Mouse (Mus musculus): ENCODE data around the gene Sowaha.
A peak's percentile ranks its signal among the peaks of the same experiment; 100 is the strongest.

Gene Sowaha

DNA sequence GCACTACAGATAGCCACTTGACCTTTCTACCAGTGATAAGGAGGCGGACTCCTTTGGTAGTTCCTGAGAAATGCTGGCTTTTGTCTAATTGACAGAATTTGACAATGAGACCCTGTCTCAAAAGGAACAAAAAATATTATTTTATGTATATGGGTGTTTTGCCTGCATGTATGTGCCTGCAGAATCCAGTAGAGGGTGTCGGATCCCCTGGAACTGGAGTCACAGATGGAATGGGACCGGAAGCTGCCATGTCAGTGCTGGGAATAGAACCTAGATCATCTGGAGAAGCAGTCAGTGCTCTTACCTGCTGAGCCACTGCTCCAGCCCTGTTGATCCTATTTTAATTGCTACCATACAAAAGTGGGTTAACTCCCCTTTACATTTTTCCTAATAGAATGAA, 7.4 kb downstream of the Sowaha start:
- DNase-seq (ENCODE audit: low spot score in 2 of 2) = no peak

DNA sequence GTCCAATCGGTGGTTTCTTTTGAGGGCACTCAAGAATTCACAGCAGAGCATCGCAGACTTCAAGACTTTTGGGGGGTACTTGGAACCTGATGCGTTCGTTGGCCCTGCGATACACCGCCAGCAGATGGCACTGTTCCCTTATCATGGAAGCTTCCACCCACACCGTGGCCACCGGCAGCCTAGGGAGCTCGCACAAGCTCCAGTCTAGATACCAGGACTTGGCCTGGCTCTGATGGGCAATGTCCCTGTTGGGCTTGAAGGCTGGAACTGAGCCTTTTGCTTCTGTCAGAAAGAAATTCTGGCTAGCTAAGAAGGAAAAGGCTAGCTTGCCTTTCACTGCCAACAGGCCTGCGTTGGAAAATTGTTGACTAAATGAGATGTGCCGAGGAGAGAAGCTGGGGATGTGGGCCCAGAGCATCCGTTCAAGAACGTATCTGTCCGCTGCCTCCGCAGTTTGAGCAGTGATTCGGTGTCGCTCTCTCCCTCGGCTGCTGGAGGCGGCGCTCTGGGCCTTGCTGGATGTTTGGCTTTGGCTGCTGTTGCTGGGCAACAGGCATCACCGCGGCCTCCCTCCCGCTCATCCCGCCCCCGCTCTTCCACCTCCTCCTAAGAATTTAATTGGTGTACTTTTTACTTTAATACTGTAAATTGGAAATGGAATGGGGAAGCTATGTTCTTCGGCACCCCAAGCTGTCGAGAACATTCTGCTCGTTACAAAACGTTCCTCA, 9.9 kb downstream of the Sowaha start, which contains the start of gene Gm9837:
Gene Gm9837 (minus strand): TSS at position 512 of the 728 bp plus-strand sequence.
- DNase-seq (ENCODE audit: low spot score in 2 of 2) = peak; percentile 83 to 96

DNA sequence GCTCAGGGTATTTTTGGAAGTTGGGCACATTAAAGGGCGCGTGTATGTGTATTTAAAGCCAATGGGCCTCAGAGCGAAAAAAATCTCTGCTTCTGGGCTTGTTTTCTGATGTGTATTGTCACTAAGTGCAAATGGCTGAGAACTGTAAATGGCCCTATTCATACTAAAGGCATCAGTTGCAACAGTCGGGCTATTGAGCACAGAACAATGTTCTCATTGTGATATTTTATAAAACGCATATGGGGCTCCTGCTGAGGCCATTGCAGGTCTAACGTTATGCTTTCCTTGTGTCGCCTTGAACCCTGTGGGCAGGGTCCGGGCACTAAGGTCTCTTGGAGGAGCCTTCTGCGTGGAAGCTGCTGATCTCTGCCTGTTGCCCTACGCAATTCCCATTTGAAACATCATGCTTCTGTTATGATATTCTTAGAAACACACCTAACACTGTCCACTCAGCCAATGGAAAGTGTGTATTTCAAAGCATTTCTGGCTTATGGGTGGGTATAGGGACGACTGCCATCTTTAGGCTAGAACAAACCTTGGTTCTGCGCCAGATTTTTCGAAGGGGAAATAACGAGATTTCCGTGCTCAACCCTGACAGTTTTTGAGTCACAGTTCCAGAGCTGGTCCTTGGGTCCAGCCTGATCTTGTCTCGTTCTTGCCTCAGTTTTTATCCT, 10.6 kb downstream of the Sowaha start:
- no peak for DNase-seq (ENCODE audit: low spot score in 2 of 2)

DNA sequence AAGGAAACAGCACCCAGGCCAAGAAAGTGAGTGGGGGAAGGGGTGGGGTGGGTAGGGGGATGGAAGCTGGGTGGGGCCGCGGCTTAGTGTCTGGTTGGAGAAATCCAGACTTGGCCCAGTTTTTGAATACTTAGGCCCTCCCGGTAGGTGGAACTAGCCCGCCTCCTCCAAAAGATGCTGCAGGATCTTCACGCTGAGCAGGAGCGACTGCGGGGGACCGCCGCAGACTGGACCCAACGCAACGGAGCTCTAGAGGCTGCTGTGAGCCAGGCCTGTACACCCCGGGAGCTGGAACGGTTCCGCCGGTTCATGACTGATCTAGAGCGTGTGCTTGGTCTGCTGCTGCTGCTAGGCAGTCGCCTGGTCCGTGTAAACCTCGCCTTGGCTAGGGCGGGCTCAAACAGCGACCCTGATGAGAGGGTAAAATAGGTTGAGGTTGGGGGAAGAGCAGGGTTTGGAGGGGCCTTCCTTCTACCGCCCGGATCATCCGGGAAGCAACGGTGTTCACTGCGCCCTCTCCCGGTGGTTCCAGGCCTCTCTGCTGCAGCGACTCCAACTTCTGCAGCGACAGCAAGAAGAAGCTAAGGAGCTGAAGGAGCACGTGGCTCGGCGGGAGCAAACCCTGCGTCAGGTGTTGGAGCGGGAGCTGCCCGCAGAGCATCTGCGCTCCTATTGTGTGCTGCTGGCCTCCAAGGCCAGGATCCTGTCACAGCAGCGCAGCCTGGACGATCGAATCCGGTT, 13.7 kb downstream of the Sowaha start:
- DNase-seq (ENCODE audit: low spot score in 2 of 2) = peak in 1 of 2 experiments; percentile 88

DNA sequence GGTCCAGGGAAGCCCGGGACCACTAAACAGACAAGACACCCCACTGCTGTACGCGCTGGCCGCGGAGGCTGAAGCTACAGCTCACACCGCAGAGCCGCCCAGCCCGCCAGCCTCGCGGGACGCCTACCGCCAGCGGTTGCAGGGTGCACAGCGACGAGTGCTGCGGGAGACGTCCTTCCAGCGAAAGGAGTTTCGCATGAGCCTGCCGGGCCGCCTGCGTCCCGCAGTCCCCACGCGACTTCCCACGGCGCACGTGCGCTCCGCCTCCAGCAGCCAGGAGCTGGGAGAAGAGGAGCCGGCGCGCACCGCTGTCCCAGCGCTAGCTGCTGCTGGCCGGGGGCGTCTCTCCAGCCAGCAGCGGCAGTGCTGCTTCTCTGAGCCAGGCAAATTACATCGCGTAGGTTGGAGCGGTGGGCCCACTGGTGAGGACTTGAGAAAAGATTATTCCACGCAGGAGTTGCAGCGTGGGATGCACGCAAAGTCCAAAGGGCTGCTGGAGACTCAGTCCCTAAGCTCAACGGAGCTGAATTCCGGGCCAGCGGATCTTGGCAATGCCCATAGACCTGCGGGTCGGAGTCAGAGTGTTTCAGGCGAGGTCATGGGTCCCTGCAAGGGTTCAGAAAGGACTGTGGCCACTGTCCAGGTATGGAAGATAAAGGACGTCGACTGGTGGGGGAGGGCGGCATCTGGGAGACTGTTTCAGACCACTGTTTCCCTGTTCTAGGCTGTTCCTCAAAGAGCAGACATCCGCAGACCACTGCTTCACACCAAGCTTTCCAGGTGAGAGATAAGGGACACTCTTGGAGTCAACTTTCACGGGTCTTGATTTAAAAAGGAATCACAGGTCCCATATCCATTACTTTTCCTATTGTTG, 16.3 kb downstream of the Sowaha start:
- peak; percentile 60 to 74 for DNase-seq (ENCODE audit: low spot score in 2 of 2)

DNA sequence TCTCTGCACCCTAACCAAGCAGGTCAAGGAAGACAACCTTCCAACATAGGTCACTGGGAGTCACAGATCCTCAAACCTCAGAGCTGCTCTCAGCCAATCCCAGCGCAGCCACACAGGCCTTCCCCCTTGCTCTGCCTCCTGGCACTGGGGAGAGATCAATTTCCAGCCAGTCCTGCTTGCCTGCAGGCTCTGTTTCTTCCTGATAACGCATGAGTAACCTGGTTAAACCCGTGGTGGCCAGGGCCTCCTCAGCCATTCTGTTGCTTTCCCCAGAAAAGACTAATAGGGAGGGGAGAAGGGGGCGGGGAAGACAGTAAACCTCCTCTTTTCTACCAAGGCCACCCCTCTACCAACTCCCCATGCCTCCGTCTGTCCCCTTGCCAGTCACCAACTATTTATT, 18.3 kb downstream of the Sowaha start:
- no peak for DNase-seq (ENCODE audit: low spot score in 2 of 2)

DNA sequence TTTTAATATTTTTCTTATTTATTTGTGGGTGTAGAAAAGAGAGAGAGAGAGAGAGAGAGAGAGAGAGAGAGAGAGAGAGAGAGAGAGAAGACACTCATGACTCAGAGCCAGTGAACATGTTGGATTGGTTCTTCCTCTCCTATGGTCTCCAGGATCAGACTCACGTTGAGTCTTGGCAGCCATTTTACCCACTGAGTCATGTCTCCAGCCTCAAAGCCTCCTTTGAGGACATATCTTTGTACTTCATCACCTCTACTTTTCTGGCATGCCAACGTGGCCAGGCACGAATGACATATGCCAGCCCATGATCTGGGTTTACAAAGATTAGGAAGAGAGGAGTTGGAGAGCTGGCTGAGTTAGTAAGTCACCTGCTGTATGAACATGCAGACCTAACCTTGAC, 19.9 kb downstream of the Sowaha start:
- DNase-seq (ENCODE audit: low spot score in 2 of 2) = no peak

DNA sequence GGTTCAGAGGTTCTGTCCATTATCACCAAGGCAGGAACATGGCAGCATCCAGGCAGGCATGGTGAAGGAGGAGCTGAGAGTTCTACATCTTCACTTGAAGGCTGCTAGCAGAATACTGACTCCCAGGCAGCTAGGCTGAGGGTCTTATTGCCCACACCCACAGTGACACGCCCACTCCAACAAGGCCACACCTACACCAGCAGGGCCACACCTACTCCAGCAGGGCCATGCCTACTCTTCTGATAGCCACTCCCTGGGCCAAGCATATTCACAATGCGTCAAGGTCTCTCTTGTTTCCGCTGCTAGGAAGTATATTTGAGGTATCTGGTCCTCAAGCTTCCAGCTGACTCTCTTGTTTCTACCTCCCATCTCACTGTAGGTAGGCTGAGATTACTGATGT, 21.1 kb downstream of the Sowaha start:
- DNase-seq (ENCODE audit: low spot score in 2 of 2) = no peak

DNA sequence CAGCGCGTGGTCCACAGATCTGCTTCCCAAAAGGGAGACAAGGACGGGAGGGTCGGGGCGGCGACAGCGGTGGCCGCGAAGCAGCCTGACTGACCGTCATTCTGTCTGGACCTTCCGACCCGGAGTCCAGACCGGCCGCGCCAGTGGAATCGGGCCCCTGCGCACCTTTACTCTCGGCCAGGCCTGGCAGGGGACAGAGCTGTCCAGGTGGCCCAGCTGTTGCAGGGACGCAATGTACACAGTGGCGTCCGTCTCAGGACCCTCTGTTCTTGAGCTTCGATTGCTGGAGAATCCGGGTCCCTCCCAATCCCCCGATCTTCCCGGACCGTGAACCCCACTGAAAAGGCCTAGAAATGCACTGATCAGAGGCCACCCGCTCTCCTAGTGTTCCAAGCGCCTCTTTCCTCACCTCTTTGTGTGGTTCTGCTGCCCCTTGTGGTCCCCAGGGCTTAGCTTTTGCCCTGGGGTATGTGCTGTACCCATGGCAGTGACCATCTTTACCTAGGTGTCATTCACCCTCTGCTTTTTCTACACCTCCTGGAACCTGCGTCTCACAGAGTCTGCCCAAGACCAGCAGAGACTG, 22.6 kb downstream of the Sowaha start:
- DNase-seq (ENCODE audit: low spot score in 2 of 2) = no peak

DNA sequence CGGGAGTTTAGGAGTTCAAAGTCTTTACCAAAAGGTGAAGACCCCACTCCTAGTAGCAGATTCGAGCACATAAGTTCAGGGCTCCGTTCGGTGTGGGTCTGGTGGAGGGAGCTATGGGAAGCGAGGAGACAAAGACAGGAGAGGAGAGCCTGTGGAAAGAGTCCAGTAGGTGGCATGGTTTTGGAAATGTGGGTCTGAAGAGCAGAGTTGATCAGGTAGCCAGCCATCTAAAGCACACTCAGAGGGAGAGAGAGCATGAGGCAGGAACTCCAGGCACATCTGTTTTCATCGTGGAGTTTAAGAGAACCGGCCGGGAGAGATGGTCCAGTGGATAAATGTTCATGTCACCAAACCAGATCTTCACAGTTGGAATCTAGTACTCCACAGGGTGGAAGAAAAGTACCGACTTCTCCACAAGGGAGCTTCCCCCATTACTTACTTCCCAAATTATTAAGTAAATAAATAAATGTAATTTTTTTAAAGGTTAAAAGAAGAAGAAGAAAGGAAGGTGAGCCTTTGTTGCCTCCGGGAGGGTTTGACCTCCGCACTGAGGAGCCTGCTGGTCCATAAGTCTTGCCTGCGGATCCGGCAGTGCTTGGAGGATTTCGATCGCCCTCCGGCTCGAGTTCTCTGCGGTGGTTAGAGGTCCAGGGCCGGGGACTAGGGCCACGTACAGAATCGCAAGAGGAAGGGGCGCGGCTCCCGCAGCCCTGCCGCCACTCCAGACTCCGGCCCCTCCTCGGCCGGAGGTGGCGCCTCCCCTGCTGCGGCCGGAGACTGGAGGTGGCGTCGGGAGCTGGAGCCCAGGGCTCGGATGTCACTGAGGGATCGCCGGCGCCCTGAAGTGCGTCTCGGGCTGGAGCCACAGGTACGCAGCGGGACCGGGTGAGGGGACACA, 23.4 kb downstream of the Sowaha start, which contains the start of the genes Gm10447 and Shroom1:
Gene Gm10447 (minus strand): TSS at position 637 of the 898 bp plus-strand sequence.
Gene Shroom1 (plus strand): TSS at position 732 of the 898 bp plus-strand sequence.
- DNase-seq (ENCODE audit: low spot score in 2 of 2) = peak in 1 of 2 experiments; percentile 55

DNA sequence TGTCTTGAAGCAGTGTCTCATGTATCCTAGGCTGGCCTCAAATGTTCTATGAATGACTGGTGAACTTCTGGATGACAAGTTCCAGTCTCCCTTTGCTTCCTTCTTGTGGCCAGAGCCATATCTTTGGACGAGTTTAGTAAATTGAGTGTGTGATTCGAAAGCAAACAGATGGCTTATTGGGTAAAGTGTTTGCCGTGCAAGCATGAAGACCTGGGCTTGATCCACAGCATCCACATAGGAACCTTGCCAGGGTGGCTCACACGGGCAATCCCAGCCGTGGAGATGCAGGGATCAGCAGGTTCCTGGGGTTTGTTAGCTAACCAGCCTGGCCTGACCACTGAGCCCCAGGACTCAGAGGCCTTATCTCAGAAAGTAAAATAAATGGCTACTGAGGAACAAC, 27.0 kb downstream of the Sowaha start:
- no peak for DNase-seq (ENCODE audit: low spot score in 2 of 2)

DNA sequence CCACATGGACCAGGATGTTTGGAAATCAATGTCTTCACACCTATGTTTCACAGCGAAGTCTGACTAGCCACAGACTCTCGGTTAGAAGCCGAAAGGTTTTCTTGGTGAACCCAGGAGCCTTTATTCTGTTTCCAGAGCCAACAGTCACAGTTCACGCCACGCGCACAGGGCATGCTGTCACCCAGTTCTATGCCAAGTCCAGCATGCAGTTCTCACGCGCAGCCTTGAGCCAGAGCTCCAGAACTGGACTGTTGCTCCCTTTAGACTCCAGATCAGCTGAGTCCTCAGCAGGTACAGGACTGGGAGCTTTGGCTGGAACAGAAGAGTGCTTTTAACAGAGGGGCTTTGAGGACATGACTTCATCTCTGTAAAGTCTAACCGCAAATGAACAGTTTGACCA, 27.7 kb downstream of the Sowaha start:
- no peak for DNase-seq (ENCODE audit: low spot score in 2 of 2)

DNA sequence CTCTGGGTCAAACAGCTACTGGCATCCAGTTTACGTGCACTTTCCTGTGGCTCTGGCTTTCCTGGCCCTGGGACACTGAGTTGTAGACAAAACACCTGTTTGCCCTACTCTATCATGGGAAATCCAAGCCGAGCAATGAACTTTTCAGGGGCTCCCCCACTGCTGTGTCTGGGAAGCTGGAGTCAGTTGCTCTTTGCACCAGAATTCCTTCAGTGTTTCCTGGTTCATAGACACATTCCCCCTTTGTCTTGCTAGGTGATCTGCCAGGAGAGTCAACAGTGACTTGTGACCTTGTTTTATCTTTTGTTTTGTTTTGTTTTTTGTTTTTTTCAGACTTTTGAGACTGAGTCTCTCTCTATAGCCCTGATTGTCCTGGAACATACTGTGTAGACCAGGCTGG, 28.7 kb downstream of the Sowaha start:
- no peak for DNase-seq (ENCODE audit: low spot score in 2 of 2)

DNA sequence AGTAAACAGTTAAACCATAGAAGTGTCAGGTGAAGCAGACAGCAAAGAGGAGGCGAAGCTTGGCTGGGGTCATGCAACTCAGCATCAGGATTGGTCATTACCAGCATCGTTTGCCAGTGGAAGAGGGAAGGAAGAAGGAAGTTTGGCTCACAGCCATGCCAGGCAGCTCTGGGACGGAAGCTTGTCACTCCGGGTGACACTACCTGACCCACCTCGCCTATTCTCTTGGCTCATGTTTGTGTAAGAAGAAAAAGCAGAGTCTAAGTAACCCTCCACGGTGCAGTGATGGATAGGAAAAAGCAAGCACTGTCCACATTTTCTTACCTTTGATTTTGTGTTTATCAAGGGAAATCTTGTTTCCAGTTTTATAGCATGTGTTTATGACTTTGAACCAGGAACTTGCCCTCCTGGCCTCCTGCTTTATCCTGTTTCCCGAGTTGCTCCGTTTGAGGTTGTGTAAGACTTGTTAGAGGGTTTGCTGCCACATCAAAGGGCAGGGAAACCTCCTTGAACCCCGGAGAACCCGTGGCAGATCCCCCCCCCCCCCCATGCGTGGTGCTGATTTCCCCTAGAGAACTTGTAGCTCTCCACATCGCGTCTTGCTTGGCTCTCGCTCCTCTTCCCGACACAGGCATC, 29.9 kb downstream of the Sowaha start:
- DNase-seq (ENCODE audit: low spot score in 2 of 2) = no peak

DNA sequence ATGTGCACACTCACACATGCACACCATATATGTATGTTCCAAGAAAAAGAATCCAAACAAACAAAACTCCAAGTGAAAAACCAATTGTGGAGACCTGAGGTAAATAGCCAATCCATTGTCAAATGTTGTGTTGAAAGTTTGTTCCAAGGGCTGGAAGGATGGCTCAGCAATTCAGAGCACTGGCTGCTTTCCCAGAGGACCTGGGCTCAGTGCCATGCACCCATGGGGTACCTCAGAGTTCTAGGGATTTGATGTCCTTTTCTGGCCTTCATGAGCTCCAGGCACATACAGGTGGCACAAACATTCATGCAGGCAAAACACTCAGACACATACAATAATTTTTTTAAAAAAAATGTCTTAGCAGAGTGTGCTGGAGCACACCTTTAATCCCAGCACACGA, 31.5 kb downstream of the Sowaha start:
- DNase-seq (ENCODE audit: low spot score in 2 of 2) = no peak

DNA sequence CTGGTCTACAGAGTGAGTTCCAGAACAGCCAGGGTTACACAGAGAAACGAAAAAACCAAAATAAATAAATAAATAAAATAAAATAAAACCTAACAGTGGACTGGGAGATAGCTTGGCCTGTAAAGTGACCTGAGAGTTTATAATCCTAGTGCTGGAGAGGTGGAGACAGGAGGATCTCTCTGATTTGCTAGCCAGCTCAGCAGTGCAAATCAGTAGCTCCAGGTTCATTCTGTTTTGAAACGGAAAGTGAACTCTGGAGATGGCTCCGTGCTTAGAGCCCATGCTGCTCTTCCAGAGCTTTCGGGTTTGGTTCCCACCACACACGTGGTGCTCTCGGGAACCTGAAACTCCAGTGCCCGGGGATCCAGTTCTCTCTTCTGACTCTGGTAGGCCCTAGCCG, 32.1 kb downstream of the Sowaha start:
- DNase-seq (ENCODE audit: low spot score in 2 of 2) = no peak

DNA sequence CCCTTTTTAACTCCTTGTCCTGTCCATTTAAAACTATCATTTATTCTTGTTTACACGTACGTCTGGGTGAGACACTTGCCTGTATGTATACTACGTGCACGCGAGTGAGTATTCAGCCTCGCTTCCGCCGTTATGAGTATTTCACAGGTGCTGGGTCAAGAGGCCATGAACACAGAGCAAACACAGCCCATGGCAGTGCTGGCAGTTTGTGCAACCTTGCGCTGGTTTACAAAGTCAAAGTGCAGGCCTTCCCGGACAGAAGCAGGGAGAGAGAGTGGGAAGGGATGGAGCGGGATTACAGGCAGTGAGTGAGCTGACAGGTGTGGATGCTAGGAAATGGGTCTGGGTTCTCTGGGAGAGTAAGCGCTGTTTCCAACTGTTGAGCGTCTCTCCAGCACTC, 33.9 kb downstream of the Sowaha start:
- DNase-seq (ENCODE audit: low spot score in 2 of 2) = no peak

DNA sequence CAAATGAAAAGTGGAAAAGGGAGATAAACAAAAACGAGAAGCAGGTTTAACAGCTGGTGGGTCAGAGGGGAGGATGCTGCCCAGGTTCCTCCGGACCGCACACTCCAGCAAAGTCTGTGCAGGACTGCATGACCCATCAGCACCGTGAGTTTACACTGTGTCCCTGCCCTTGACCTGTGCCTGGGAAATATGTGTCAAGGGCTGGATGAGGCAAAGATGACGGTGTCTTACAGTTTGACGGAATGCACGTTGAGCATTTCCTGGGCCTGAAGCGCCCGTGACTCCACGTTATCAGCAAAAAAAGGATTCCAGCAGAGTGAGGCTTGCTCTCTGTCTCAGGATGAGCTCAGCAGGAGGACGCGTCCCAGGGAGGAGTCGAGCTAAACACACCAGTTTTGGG, 34.5 kb downstream of the Sowaha start:
- DNase-seq (ENCODE audit: low spot score in 2 of 2) = no peak

DNA sequence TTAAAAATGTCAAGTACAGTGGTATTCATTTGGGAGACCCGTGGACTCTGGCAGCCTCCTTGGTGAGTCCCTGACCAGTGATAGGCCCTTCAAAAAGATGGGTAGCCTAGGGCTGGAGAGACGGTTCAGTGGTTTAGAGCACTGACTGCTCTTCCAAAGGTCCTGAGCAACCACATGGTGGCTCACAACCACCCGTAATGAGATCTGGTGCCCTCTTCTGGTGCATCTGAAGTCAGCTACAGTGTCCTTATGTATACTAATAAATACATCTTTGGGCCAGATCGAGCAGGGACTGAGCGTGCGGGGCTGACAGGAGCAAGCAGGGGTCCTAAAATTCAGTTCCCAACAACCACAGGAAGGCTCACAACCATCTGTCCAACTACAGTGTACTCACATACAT, 36.2 kb downstream of the Sowaha start:
- peak in 1 of 2 experiments; percentile 44 for DNase-seq (ENCODE audit: low spot score in 2 of 2)

DNA sequence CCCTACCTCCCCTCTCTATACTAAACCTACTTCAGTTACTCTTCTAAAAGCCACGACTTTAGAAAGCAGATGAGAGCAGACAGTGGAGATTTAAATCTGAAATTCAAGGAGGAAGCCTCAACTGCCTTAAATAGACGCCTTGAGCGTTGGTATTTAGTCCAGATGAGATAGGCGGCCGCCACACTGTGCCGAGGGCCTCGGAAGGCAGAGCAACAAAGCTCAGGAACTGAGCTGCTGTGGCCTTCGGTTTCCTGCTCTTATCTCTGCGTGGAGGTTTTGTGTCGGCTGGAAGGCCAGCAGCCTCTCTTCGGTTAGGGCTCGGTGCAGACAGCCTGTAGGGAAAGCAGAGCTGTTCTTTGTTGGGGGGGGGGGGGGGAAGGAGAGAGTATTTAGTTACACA, 38.2 kb downstream of the Sowaha start:
- no peak for DNase-seq (ENCODE audit: low spot score in 2 of 2)
